Mouse (Mus musculus): ENCODE data around the gene Rgl2. TPM values are rescaled to one million over a fixed set of nuclear protein-coding genes. Genes with fewer than 3 reads are reported as not detected.
"Not testable (repeated sequence)": the region's sequence is repeated elsewhere in the genome, so short reads cannot be mapped to it uniquely, and the experiment has no call there.

The Rgl2 gene
- total RNA-seq, 2 experiments from 2014 or later = 38.2 to 58.3 TPM

DNA sequence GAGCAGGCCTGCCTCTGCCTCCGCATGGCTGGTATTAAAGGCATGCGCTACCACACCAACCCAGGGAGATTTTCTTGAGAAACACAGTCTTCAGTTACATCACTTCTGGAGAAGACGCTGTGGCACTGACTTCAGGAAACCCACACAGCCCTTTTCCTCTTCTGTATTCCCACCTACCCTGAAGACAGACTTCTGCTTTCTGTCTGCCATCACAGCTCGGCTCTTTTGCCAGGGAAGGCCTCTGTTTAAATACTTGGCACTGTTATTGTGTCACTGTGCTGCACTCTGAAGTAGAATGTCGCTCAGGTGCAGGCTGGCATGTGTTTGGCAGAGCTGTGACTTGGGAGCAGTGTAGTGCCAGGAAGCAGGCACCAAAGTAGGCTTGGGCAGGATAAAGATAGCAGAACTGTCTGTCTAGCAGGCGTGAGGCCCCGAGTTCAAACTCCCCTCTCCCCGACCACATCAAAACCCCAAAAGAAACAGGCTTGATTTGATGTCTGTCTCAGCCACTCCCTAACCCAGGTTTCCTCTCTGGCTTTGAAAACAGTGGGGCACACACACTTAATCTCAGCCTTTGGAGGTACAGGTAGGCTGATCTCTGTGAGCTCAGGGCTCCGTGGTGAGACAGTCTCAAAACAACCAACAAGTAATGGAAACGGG, 18.2 kb downstream of the Rgl2 start:
- peak; percentile 42 for ATAC-seq (ENCODE audit: poor library complexity, severe bottlenecking)

GRCm38 (mm10) chr17:33948090-33948904, 19.0 kb downstream of the Rgl2 start:
- ATAC-seq (ENCODE audit: poor library complexity, severe bottlenecking) = no peak

DNA sequence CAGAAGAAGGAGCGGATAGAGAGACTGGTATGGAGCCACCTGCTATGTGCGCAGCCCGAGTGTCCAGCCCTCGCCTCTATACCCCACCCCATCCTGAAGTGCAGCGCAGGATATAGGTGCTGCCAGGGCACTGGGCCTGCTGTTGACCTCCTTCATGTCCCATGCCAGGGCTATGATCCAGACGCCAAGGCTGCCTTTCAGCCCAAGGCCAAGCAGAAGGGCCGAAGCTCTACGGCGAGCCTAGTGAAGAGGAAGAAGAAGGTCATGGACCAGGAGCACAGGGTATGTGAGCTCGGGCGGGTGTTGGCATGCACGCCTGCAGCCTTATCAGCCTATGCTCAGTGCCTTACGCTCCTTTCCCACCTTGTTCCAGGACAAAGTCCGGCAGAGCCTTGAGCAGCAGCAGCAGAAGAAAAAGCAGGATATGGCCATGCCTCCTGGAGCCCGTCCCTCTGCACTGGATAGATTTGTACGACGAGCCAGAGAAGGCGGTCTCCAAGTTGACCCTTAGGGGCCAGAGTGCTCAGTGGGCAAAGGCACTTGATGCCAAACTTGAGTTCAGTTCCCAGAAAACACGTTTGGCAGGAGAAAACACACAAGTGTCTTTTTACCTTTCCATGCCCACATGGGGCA, 19.7 kb downstream of the Rgl2 start:
- no peak for ATAC-seq (ENCODE audit: poor library complexity, severe bottlenecking)

GRCm38 (mm10) chr17:33950131-33950625, 20.8 kb downstream of the Rgl2 start:
- no peak for ATAC-seq (ENCODE audit: poor library complexity, severe bottlenecking)

DNA sequence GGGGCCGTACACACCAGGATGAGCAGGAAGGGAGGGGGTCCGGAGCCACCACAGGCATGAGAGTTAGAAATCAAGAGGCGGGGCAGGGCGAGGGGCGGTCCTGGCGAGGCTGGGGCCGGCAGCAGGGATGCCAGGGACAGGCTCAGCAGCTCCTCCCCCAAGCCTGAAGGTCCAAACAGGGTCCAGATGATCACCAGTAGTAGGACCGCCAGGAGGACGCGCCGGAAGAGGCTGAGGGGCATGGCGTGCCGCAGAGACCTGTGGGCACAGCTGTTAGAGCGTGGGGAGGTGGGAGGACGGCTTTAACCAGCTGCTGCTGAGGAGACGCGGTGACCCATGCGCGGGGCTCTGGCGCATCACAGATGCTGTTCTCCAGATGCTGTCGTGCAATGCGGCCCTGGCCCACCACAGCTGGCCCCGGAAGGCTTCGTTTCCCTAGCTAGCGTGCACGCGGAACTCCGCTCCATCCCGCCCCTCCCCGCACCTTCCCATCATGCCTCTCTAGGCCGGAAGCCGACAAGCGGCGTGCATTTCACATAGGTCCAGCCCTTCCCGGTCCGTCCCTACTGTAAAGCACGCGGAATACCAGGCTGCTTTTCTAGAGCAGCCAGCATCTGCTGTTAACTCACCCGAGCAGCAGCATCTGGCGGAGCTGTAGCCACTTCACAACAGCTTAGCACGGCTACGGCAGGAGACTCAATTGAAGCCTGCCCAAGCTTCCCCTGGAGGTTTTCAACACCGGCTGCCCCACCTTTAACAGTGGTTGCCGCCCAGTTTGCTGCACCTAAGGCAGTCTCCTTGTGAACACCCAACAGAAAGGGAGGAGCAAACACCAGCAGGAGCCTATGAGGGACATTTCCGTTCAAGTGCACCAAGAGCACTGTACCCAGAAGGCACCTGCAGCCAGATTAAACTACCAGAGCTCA, 21.9 kb downstream of the Rgl2 start, which contains the start of gene B3galt4:
B3galt4 (minus strand) TSS at position 468 of the 926 bp plus-strand sequence.
- ATAC-seq (ENCODE audit: poor library complexity, severe bottlenecking) = peak; percentile 64

GRCm38 (mm10) chr17:33952015-33952414, 22.7 kb downstream of the Rgl2 start:
- not testable (repeated sequence) for ATAC-seq (ENCODE audit: poor library complexity, severe bottlenecking)

GRCm38 (mm10) chr17:33952879-33953278, 23.5 kb downstream of the Rgl2 start:
- ATAC-seq (ENCODE audit: poor library complexity, severe bottlenecking) = no peak

DNA sequence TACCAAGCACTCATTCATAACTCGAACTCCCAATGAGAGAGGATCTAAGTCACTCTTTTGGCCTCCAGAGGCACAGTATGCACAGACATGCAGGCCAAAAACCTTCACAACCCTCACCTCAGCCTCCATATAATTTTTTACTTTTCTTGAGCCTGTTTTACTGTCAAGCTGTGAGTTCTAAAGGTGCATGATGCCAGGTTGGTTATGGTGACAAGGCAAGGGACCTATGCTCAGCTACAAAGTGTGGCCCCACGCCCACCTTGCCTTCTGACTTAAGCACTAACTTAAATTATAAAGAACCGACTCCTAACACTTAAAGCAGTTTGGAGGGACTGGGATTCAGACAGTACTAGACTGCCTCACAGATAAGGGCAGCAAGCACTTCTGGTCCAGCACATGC, 24.0 kb downstream of the Rgl2 start:
- ATAC-seq (ENCODE audit: poor library complexity, severe bottlenecking) = no peak

DNA sequence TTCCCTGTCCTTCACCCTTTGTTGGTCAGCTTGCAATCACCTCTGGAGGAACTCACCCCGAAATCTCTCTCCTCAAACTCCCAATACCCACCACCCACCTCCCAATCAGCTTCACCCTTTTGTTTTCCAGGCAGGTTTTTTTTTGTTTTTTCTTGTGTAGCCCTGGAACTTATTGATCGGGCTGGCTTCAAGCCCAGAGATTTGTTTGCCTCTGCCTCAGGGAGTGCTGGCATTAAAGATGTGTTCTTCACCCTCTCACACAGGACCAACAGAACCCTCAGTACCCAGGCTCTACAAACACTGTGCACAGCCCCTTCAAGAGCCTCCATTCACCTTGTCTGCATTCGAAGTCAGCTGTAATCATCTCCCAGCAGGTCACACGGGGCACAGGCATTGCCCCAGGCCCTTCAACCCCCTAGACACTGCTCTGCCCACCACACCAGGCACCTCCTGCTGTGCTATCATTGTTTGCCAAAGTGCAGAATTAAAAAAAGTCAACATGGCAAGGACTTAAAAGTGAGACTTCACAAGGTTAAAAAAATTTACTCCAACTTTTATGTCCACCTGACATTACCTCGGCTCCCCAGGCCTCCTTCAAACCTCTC, 24.7 kb downstream of the Rgl2 start:
- ATAC-seq (ENCODE audit: poor library complexity, severe bottlenecking) = no peak

DNA sequence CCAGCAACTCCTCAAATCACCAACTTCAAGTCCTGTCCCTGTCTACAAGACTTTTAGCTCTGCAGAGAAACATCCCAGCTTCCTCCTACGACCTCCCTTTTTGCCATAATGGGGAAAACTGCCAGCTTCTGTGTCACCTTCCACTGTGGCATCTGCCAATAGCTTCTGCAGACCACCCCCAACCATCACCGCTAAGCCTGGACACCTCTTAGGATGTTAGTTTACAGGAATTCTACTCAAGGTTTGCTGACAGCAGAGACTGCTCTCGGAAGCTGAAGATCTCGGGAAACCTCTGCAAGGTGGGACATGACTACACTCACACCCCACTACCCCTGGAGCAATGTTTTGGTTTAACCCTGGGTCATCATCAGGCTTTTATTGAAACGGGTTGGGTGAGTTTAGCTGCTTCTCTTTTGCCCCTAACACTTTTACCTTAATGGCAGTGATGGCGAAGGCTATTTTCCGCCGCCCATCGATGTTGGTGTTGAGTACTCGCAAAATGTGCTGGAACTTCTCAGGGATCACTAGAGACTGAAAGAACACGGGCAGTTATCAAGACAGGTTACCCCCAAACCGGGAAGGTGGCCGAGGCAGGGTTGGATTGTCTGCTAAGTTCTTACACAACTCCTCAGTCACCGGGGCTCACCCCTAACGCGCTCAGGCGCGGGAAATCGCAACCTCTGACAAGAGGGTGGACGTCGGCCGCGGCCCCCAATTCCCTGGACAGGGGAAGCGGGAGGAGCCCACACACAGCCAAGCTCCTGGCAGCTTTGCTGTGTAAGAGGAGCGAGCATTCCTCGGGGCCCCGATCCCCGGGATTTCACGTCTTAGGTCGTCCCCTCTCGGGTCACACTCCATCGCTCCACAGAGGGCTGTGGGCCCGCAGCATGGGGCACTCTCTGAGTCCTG, 25.6 kb downstream of the Rgl2 start:
- ATAC-seq (ENCODE audit: poor library complexity, severe bottlenecking) = no peak

DNA sequence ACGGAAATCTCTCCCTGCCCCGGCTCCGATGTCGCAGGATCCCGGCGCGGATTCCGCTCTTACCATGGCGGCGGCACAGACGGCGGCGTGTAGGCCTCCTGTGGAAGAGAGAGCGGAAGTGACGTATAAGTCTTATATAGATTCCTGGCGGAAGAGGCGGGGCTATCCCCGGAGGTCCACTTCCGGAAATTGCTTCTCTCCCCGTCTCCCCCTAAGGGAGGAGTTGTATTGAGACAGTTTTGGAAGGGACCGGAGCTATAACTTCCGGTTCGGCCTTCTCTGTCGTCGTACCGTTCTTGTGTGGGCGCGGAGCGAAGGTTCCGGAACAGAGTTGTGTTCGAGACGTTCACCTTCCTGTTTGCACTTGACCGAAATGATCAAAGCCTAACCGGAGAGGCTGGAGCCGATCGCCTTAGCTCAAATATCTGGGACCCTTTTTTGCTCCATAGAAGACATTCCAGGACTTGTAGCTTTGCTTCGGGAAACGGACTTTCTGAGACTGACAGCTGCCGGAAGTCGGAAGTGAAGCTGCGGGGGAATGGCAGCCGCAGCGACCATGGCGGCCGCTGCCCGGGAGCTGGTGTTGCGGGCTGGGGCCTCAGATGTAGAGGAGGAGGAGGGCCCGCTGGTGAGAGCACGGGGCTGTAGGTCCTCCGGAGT, 26.3 kb downstream of the Rgl2 start, which contains the start of the genes Vps52 and Rps18:
Vps52 (plus strand) TSS at position 258 of the 660 bp plus-strand sequence.
Rps18 (minus strand) TSS at position 447 of the 660 bp plus-strand sequence.
- peak; percentile 87 for ATAC-seq (ENCODE audit: poor library complexity, severe bottlenecking)

- ATAC-seq (ENCODE audit: poor library complexity, severe bottlenecking) = no peak
These were observed 27.0 kb downstream of the Rgl2 start for GRCm38 (mm10) chr17:33956336-33956735.

- no peak for ATAC-seq (ENCODE audit: poor library complexity, severe bottlenecking)
These were observed 28.1 kb downstream of the Rgl2 start for GRCm38 (mm10) chr17:33957493-33957892.

GRCm38 (mm10) chr17:33958451-33958850, 29.1 kb downstream of the Rgl2 start:
- ATAC-seq (ENCODE audit: poor library complexity, severe bottlenecking) = no peak

GRCm38 (mm10) chr17:33959135-33959534, 29.8 kb downstream of the Rgl2 start:
- no peak for ATAC-seq (ENCODE audit: poor library complexity, severe bottlenecking)

DNA sequence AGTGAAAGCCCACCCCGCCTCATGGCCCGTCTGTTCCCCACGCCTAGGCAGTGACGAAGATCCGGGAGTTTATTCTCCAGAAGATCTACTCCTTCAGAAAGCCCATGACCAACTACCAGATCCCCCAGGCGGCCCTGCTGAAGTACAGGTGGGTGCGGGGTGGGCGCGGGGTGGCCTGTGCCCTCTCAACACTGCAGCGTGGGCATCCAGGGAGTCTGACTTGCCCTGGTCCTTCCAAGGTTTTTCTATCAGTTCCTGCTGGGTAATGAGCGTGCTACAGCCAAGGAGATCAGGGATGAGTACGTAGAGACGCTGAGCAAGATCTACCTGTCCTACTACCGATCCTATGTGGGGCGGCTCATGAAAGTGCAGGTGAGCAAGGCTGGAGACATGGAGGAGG, 30.6 kb downstream of the Rgl2 start:
- no peak for ATAC-seq (ENCODE audit: poor library complexity, severe bottlenecking)

GRCm38 (mm10) chr17:33962876-33963275, 33.5 kb downstream of the Rgl2 start:
- ATAC-seq (ENCODE audit: poor library complexity, severe bottlenecking) = no peak

Measured in megakaryocyte, adult 5-6 weeks (primary cell).